Mouse (Mus musculus) large intestine, adult 2 months (tissue): Measurements from ENCODE around the gene Cmtr2. TPM values are rescaled to one million over a fixed set of nuclear protein-coding genes. Genes with fewer than 3 reads are reported as not detected.

Experiments used
- DNase-seq: peaks from one replicate; pipeline ENCODE4 v3.0.0-alpha.2; 2012; ENCODE audit warnings: low read depth, low spot score
- WGBS: fragments of 180-500 bp; shearing (Covaris S2); methylation state at CpG from one replicate; pipeline ENCODE4 v1.1.7; 2018; 5-methylcytosine and 5-hydroxymethylcytosine counted together
- polyA plus RNA-seq: library from polyadenylated mRNA; depleted of rRNA; stranded (reverse); fragments of >200 nt; gene quantifications from 2 replicates; pipeline ENCODE4 v1.2.3, GENCODE M21; 2012; rRNA removed

Cmtr2 gene
- 3.6 and 3.9 TPM in 2 replicates for polyA plus RNA-seq

DNA sequence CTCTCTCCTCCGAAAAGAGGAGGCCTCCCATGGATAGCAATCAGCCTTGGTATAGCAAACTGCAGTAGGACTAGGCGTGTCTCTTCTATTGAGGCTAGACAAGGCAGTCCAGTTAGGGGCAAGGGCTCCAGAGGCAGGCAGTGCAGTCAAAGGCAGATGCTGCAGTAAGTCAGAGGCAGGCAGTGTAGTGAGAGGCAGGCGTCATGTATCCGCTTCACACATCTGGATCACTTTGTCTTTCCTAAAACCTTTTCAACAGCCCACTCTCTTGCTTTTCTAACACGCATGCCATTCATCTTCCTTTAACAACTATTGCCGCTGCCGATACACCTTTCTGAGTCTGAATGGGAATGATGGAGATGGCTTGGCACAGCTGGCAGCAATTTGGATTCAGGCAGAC, at the start of gene Cmtr2:
Gene Cmtr2 (plus strand): TSS at position 301 of the 400 bp plus-strand sequence.
- no peak for DNase-seq
- 72% methylated on average over 7 of the region's 7 CpGs for WGBS

DNA sequence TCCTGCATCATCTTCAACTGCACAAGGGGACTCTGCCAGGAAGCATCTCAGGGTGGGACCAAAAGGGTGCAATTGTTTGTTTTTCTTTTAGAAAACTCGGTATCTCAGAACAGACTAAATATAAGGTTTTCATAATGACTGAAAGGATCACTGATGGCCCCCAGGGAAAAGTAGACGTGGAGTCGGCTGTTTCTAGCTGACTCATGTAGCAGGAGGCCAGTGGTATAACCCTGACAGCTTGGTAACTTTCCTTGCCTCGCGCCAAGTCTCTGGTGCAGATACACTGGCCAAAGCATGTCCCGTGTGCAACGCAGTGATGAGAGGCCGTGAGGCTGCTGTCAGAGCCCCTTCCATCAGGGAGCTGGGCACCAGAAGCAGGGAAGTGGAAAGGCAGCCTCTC, 49.2 kb upstream of the Cmtr2 start:
- 72% methylated on average over 8 of the region's 8 CpGs for WGBS
- no peak for DNase-seq

DNA sequence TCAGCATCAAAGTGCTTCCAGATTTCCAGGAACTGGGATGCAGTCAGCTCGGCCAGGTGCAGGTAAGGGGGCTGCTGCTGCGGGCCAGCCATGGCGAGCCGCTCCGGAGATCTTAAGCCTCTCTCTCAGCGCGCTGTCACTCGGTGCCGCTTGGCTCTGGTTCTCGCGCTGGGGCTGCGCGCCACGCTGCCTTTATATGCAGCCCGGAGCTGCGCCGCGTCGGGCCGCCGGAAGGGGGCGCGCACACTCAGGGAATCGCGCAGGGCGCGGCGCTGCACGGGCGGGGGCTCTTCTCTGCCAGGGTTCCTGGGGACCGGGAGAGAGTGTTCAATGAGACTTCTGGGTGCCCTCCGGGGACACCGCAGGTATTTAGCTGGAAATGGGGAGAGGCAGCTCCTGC, 47.4 kb upstream of the Cmtr2 start, which contains the start of gene Calb2:
Gene Calb2 (minus strand): TSS at position 165 of the 400 bp plus-strand sequence.
- DNase-seq: no peak
- 10% methylated on average over 33 of the region's 33 CpGs for WGBS

GRCm38 (mm10) chr8:110172161-110172560, 43.3 kb upstream of the Cmtr2 start:
- 61% methylated on average over 6 of the region's 6 CpGs for WGBS
- DNase-seq: no peak

DNA sequence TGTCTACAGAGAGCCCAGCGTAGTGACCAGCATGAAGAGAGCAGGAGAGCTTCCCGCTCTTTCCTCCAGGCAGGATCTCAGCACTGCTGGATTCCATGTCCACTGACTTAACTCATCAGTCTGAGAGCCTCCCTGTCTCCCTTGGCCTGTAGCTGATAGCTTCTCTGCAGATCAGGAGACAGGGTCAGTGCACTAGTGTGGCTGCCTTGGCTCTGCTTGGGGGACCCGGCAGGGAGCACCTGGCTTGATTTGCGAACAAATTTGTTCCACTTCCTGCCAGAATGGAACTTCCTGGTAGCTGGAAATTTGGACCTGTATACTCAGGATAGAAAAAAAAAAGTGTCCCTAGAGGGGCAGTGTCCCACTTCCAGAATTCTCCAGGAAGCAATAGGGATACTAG, 40.6 kb upstream of the Cmtr2 start:
- no peak for DNase-seq
- WGBS: 74% methylated on average over 4 of the region's 4 CpGs

DNA sequence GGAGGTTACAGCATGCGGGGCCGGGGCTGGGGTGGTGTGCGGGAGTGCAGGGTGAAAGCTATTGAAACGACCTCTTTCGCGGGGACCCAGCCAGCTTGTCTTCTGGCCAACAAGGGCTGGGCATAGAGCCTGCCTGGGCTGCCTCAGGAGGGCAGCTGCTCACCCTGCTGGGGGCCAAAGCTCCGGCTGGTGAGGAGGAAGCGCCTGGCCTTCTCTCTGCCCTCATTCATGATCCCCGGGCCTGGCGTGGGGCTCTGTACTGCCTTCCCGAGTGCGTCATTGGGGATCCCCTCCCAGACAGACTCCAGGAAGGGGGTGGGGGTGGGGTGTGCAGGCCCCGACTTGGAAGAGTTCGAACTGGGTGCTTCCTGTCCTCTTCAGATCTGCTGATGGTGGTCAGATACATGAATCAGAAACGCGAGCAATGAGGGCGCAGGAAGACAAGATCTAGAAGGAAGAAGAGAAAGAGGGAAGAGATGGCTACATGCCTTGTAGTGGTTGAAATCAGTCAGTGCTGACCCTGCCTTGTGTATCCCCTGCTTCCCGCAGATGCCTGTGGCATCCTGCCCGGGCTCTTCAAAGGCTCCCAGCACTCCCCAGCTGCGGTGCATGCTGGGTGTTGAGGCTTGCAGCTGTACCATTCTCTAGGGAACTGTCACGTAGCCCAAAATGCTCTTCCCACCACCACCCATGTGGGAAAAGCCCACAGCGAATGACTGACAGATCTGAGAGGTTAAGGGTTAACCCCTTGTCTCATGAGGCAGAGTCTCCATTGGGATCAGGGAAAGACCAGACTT, 37.9 kb upstream of the Cmtr2 start:
- no peak for DNase-seq
- 17% methylated on average over 22 of the region's 22 CpGs for WGBS

- DNase-seq: no peak
- 85% methylated on average over 11 of the region's 11 CpGs for WGBS
Measured at GRCm38 (mm10) chr8:110182735-110183367, 32.6 kb upstream of the Cmtr2 start.

- 21% methylated on average over 11 of the region's 11 CpGs for WGBS
- DNase-seq: no peak
Measured at GRCm38 (mm10) chr8:110183748-110184147, 31.7 kb upstream of the Cmtr2 start.

DNA sequence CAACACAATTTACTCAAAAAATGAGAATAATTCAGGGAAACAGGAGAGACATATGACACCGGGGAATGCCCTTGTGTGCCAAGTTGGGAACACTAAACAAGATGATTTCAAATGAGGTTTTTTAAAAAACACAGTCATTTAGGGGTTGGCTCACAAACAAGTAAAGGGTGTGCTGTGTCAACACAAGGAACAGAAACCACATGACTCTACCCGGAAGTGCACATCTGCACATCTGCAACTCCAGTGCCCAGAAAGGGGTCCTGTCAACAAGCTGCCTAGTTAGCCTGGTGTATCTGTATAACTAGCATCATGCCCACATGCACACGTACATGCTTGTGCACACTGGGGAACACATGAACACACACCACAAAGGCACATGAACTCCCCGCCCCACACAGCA, 29.9 kb upstream of the Cmtr2 start:
- no peak for DNase-seq
- WGBS: 65% methylated on average over 4 of the region's 4 CpGs

DNA sequence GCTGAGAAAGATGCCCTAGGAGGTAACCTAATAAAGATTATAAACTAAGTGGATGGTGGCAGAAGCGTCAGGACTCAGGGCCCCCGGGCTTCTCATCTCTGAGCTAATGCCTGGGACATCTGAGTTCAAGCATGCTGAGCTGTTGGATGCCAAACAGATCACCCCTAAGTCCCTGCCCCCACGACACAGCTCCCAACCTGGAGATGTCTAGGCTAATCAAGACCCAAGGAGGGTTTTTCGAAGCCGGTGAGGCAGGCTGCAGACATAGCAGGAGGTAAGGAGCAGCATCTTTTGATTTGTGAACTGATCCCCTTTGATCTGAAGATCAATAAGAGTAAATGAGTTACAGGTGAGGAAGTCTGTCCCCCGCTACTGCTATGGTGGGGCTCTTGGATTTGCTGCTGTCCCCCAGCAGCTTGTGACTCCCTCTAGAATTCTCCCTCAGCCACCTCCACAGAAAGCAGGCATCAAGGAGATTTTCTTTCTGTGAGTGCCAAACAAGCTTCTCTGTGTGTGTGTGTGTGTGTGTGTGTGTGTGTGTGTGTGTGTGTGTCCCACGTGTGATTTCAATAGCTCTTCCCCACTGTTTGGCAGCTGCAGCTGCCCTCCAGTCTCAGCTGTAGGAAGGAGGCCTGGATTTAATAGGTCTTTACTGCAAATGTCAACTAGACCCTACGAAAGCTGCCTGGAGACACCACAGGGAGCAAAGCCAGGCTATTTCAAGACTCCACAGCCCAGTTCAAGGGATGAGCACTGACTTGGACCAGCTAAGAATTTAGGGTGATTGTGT, 26.3 kb upstream of the Cmtr2 start:
- WGBS: 20% methylated on average over 8 of the region's 8 CpGs
- no peak for DNase-seq

- WGBS: 1% methylated on average over 5 of the region's 5 CpGs
- no peak for DNase-seq
Measured at GRCm38 (mm10) chr8:110196678-110197077, 18.8 kb upstream of the Cmtr2 start.

DNA sequence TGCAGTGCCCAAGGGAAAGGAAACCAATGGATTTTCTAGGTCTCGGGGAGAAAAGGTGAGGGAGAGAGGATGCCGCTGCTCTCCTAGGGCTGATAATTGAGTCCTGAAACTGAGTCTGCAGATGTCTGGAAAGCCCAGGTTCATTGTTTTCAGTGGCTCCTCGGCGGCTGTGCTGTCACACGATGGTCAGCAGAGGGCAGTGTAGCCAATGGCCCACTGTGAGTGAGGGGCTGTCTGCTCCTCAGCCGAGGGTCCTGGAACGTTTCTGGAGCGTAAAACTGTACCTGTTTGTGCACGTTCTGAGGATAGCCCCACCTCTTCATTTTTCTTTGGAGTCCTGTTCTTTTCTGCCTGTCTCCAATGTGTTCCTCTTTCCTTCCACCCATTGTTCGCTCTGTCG, 13.7 kb upstream of the Cmtr2 start:
- no peak for DNase-seq
- WGBS: 27% methylated on average over 11 of the region's 11 CpGs

DNA sequence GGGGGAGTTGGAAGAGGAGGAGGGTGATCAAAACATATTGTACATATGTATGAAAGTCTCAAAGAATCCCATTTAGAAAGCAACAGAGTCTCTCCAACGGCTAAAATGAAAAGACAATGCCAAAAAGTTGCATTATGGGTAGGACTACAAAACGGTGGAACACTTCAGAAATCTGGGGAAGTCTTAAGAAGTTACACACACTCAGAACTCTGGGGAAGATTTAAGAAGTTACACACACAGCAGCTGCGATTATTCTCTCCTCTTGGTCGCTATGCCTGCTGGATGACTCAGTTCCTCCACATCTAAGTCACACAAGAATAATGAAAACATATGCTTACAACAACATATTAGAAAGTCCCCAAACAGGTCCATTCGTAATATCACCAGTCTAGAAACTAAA, 788 bp downstream of the Cmtr2 start:
- DNase-seq: no peak
- 72% methylated on average over 5 of the region's 5 CpGs for WGBS

- 34% methylated on average over 5 of the region's 5 CpGs for WGBS
- DNase-seq: no peak
Measured at GRCm38 (mm10) chr8:110217198-110217597, 1.7 kb downstream of the Cmtr2 start.

- WGBS: under 1% methylated on average over 43 of the region's 43 CpGs
- peak; percentile 98 for DNase-seq
Measured at GRCm38 (mm10) chr8:110217681-110218131, 2.2 kb downstream of the Cmtr2 start.

DNA sequence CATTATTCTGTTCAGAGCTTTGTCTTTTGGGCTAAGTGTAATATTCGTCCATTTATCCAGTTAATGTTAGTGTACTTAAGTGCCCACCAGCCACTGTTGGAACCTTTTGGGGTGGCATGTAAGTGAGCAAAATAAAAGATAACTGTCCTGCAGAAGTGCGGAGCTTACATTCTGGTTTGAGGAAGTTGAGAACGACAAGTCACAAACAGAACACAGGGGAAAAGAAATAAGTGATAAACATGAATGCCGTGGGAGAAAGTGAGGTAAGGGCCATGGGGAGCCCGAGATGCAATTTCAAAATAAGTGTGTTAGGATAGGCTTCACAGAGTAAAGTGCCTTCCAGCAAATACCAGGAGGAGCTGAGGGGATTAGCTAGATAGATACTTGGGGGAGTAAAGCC, 3.0 kb downstream of the Cmtr2 start:
- no peak for DNase-seq
- WGBS: 57% methylated on average over 5 of the region's 5 CpGs

GRCm38 (mm10) chr8:110220936-110221335, 5.5 kb downstream of the Cmtr2 start:
- no peak for DNase-seq
- WGBS: 95% methylated on average over 14 of the region's 14 CpGs

GRCm38 (mm10) chr8:110230803-110231202, 15.3 kb downstream of the Cmtr2 start:
- 34% methylated on average over 6 of the region's 6 CpGs for WGBS
- no peak for DNase-seq

DNA sequence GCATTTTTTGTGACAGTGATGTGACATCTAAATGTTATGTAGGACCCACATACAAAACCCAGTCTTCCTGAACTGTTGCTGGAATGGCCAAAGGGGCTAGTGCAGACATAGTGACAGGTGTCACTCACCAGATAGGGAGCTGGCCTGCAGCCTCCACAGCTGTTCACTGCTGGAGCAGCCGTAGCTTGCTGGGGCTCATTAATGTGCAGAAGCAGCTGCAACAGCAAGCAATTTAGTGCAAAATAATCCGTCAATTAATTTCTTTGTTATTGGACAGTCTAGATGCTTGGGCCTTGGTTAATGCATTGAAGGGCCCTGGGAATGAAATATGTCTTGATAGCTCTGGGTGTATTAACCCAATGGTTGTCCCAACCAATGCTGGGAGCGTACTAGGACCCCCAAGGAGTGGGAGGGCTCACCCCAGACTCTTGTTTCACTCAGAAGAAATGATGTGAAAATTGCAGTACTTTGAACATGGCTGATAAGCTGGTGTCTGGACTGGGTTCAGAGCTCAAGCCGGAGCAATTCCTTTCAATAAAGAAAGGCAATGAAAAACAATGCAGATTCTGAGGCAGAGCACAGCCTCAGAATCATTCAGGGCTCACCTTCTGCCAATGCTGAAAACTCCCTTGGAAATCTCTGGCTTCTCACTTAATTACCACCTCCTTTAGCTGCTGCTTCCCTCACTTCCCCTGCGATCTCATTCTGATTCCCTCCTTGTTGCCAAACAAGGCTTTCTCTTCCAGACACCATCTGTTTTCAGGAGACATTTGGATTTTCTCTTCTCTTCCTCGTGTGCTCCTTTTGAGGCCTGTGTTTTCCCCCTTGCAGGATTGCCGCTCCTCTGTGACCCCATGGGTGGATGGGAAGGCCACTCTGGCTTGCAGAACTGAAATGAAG, 27.1 kb downstream of the Cmtr2 start:
- DNase-seq: no peak
- 54% methylated on average over 7 of the region's 7 CpGs for WGBS
